Mouse (Mus musculus): ENCODE measurements around the gene Mitf. TPM values are rescaled to one million over a fixed set of nuclear protein-coding genes. Genes with fewer than 3 reads are reported as not detected.
A peak's percentile ranks its signal among the peaks of the same experiment; 100 is the strongest.

Mitf gene
- total RNA-seq (2017): 6.9 and 10.0 TPM in 2 replicates

DNA sequence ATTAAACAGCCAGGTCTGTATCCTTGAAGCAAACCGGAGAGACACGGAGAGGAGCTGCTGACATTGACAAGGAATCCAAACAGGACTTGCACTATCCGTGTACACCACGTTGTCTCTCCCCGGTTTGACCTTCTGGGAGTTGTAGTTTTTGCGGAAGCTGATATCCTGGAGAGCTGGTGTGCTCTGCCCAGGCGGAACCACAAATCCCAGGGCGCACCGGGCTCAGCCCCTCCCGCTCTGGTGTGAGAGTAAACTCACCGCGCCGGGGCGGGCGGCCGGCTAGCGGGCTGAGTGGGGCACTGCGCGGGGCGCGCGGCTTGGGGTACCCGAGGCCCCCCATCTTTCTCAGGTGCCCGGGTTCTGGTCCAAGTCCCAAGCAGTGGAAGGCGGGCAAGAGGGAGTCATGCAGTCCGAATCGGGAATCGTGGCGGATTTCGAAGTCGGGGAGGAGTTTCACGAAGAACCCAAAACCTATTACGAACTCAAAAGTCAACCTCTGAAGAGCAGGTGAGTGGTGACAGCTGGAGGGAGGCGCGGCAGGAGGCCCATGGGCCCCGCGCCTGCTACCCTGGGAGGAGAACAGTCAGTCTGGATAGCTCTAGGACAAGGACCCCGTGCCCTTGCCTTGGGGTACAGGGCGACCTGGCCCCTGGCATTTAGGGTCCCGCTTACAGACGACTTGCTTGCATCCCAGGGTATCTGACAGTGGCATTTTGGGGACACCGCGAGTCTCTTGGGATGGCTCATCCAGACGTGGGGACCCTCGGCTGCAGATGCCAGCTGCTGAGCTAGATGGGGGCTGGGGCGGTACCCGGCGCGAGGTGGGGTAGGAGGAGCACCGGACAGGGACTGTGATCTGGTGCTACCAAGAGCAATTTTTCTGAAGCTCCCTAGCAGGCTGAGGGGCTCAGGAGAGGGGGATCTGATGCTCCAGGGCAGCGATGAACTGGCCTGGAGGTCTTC lies at the start of gene Mitf:
TSS of gene Mitf (plus strand) at position 272 of the 963 bp plus-strand sequence.
- ATAC-seq (ENCODE audit: extremely low read depth, insufficient number of reproducible peaks, low FRiP score, poor library complexity, severe bottlenecking): peak; percentile 99

DNA sequence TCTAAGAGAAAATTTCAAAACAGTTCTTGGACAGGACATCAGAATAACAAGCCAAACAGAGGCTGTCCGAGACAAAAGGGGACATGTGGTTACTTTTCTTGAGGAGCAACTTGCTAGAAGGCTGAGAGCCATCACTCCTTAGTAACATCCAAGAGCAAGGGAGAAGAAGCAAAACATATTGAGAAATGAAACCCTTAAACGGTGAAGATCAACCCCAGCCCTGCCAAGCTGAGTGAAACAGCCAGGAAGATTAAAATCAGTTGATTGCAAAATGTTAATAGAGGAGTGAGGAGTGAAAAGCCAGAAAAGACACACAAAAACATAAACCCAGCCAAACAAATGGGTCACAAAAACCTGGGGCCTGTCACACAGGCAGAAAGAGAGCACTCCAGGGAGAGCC lies 49.5 kb upstream of the Mitf start:
- ATAC-seq (ENCODE audit: extremely low read depth, insufficient number of reproducible peaks, low FRiP score, poor library complexity, severe bottlenecking): no peak

DNA sequence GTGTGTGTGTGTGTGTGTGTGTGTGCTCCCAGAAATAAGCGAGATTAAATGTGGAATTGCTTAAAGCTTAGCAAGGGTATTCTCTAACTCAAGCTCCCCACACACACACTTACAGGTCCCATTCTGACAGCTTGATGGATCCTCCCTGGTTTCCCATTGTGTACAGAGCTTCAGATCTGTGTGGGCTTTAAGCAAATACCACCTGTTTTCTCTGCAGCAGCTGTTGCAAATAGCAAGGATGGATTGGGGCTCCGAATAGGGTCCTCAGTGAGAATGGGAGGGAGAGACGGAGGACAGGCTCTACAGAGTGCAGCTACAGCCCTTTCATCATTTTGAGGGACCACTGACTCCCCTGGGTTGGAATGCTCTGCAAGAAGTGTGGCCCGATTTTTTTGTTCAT lies 48.0 kb upstream of the Mitf start:
- no peak for ATAC-seq (ENCODE audit: extremely low read depth, insufficient number of reproducible peaks, low FRiP score, poor library complexity, severe bottlenecking)

DNA sequence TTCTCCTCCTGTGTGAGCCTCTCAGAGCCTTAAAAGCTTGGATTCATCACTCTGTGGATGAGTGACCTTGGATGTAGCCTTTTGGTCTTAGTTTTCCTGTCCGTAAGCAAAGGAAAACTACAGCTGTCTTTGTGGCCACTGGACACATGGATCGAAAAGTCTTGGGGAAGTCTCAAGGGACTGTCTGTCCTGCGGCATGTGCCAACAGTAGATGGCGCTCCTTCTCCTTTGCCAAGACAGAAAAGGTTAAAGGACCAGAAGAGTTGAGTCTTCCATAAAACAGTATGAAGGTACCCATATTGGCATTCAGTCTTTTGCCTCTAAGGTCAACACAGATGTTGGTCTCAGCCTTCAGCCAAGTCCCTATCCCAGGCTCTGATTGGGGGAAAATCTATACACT lies 47.6 kb upstream of the Mitf start:
- ATAC-seq (ENCODE audit: extremely low read depth, insufficient number of reproducible peaks, low FRiP score, poor library complexity, severe bottlenecking): 0 out of 2 replicates have a peak, but pooled peaks have one; percentile 23

DNA sequence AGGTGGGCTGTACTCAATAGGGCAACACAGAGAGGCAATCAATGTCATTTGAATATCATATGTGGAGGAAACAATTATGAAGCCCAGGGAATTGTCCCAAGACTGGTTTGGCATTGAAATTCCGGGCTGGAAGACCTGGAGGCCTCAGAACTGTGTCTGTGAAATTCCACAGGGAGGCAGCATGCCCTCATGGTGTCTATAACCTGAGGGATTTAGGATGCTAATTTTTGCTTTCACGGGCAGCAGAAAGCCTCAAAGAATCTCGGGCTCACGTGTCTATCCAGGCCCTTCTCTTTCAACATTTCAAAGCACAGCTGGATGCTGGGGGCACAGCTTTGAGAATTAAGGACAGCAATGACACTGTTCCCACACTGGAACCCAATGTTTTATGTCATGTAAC lies 45.5 kb upstream of the Mitf start:
- ATAC-seq (ENCODE audit: extremely low read depth, insufficient number of reproducible peaks, low FRiP score, poor library complexity, severe bottlenecking): no peak

DNA sequence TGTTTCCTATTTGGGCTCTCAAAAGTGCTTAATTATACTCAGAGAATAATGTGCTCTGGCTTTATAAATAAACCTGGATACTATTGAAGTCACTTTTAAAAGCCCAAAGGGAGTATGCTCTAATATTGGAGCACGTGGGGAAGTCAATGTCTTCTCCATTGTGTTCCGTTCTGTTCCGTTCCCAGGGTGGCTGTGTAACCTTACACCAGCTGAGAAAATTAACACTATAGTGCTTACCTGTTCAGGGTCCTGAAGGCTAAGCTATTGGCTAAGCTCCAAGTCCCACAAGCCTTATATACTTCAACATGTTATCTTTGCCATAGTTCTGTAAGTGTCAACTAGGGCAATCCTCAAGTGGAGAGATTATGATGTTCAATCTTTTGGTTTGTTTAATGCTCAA lies 42.9 kb upstream of the Mitf start:
- no peak for ATAC-seq (ENCODE audit: extremely low read depth, insufficient number of reproducible peaks, low FRiP score, poor library complexity, severe bottlenecking)

DNA sequence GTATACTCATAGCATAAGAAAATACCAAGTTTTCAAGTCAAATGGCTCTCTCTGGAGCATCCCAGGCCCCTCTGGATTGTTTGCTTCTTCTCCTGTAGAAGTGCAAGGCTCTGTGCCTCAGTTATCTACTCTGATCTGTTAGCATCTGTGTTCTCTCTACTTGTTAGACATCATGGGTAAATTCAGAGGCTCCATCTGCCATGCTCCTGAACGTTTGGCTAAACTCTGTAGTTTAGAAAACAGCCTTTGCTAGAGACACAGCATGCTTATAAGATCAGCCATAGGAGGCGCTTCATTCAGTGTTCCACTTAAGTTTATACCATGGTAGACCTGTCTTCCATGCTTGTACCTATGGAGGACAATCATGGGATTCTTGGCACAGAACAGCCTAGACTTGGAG lies 39.0 kb upstream of the Mitf start:
- no peak for ATAC-seq (ENCODE audit: extremely low read depth, insufficient number of reproducible peaks, low FRiP score, poor library complexity, severe bottlenecking)

DNA sequence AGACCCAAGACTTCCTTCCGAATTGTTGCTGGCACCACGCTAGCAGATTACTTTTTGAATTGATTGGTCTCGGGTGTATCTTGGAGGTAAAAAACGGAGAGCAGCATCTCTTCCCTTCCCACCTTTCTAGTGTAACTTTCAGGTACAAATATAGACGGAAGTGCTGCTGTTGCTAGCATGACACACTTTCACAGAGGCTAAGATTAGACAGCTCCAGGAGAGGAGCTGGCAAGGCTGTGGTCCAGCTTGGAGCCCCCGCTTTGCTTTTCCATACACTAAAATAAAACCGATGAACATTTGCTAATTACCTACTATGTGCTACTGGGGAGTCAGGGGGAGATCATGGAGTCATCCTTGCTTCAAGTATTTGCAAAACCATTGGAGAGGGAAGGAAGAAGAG lies 37.3 kb upstream of the Mitf start:
- no peak for ATAC-seq (ENCODE audit: extremely low read depth, insufficient number of reproducible peaks, low FRiP score, poor library complexity, severe bottlenecking)

DNA sequence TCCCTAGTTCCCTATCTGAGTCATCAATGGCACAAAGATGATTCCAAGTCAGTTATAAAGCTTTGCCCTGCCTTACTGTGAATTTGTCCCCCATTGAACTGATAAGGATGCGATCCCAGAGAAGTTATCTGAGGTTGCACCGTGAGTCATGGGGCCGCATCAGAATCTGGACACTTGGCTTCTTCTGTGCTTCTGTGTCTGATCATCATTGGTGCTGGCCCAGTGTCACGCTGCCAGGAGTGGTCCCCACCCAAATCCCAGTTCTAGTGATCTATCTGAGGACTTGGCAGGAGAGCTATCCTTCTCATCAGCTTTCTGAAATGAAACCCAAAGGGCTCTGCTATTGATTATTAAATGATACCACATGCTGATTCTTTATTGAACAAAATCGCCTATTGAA lies 25.5 kb upstream of the Mitf start:
- no peak for ATAC-seq (ENCODE audit: extremely low read depth, insufficient number of reproducible peaks, low FRiP score, poor library complexity, severe bottlenecking)

DNA sequence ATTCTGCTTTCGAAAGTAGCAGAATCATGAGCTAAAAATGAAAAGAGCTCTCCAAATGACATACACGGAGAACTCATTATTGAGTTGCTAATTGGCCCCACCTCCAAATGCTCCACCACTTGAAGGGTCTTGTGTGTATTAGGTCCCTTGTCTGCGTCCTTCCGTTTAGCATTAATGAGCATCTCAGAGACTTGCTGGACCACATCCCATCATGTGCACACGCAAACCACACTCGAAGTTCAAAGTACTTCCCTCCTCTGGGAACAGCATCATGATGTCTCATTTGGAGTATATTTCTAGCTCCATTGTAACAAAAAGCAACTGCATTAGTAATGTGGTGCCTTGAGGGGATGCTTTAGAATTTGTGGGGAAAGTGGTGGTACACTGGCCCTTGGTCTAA lies 24.6 kb upstream of the Mitf start:
- no peak for ATAC-seq (ENCODE audit: extremely low read depth, insufficient number of reproducible peaks, low FRiP score, poor library complexity, severe bottlenecking)

DNA sequence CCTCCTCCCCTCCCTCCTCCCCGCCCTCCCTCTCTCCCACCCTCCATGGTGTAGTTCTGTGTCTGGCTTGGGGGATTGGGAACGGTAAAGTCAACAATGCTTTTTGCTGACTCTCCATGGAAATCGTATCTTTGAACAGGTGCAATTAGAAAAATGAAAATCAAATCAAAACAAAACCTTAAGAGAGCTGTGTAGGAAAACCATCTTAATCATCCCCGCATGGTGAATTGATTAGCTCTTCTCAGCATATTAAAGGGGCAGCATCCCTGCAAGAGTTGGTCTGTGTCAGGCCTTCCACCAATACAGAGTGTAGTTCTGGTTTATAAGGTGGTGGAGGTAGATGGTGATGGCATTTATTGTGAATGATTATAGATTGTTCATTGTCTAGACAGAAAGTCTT lies 20.0 kb upstream of the Mitf start:
- ATAC-seq (ENCODE audit: extremely low read depth, insufficient number of reproducible peaks, low FRiP score, poor library complexity, severe bottlenecking): no peak

DNA sequence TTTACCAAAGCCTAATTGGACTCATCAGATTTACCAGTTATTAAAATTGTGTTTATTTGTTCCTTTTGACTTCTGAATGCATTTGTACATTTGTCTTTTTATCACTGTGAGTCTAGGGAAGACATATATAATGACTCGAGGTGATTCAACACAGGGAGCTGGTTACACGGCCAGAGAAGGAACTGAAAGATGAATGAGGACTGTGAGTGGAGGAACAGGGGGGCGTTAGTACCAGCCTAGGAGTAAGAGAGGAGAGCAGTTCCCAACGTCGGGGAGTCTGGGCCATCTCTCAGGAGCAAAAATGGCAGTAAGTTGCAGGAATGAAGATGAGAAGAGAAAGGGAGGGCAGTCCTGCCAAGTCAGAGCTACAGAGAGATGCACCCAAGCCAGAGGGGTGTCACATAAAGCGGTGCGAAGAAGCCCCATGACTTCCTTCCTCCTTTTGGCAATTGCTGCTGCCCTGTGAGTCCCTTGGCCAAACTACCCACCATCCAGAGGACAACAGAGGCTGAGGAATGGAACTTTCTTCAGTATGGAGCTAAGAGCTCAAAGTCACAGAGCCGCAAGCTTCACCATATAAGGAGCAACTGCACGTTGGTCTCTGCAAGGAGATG lies 18.4 kb upstream of the Mitf start:
- ATAC-seq (ENCODE audit: extremely low read depth, insufficient number of reproducible peaks, low FRiP score, poor library complexity, severe bottlenecking): no peak

DNA sequence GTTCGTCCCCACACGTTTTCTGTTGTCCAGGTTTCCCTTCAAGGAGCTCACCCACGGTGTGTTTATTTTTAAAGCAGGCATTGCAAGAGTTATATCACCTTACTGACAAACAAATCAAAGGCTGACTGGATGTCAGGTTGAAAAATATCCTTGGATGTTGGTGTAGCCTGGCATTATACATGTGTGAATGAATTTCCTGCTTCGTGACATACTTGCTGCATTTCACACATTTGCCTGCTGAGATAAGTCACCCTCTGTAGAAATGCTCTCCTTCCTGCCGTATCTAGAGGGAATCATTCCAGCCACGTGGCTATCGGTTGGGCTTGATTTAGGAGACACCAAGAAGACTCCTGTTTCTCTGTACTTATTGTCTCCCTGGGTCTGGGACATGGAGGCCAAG lies 17.2 kb upstream of the Mitf start:
- ATAC-seq (ENCODE audit: extremely low read depth, insufficient number of reproducible peaks, low FRiP score, poor library complexity, severe bottlenecking): no peak

DNA sequence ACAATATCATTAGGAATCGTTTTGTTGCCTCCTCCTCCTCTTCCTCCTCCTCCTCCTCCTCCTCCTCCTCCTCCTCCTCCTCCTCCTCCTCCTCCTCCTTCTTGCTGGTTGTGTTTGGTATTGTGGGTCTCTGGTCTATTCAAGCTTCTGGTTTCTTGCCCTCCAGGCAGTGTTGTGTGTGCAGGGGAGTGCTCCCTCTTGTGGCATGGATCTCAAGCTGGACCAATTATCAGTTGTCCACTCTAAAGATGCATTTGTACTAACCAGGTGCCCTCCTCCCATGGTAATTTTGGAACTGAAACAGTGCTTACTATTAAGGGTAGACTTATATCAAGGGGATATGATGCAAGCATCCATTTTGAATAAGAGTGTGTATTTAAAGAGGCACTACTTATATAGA lies 14.7 kb upstream of the Mitf start:
- no peak for ATAC-seq (ENCODE audit: extremely low read depth, insufficient number of reproducible peaks, low FRiP score, poor library complexity, severe bottlenecking)

DNA sequence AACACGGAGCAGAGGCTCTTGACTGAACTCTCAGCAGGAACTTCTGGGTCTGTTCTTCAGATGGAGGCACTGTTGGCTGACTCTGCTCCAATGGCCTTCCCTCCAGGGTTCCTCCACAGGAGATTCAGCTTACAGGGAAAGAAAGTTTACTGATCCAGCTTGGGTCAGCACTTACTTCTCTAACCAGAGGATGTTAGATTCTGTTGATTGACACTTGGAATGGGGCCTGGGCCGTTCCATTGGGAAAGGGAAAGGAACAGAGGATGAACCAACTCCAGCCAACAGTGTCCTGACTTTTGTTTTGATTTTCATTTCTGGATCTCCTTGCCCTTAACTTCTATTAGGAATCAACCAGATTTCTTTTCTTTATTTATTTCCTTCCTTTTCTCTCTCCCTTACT lies 11.7 kb upstream of the Mitf start:
- ATAC-seq (ENCODE audit: extremely low read depth, insufficient number of reproducible peaks, low FRiP score, poor library complexity, severe bottlenecking): no peak

DNA sequence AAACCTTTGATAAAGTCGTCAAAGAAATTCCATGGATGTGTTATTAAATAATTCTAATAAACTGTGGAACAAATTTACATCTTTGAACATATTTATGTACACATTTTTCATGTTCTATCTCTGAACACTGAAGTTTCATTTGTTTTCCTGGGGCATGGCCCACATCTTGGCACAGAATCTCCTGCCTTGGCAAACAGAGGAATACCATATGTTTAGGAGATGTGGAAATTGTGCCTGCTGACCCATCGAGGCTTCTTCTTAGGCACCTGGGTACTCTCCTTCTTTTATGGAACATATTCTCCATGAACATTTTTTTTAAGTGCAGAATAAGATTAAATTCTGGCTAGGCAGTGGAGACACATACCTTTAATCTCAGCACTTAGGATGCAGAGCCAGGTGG lies 6.2 kb upstream of the Mitf start:
- ATAC-seq (ENCODE audit: extremely low read depth, insufficient number of reproducible peaks, low FRiP score, poor library complexity, severe bottlenecking): no peak

DNA sequence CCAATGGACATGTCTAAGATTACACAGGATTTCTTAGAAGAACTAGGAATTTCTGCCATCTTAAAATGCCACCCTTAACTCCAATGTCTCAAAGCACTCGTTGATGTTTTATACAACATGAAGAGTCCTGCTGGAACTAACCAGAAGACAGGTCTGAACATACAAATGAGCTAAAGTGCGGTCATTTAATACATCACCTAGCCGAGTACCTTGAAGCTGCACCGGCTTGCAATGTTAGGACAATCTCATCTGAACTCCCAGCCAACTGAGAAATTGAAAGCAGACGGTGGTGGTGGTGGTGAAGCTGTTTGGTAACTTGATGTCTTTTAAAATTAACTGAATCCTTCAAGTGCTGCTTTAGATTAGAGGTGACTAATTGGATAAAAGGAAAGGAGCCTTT lies 801 bp upstream of the Mitf start:
- ATAC-seq (ENCODE audit: extremely low read depth, insufficient number of reproducible peaks, low FRiP score, poor library complexity, severe bottlenecking): no peak

DNA sequence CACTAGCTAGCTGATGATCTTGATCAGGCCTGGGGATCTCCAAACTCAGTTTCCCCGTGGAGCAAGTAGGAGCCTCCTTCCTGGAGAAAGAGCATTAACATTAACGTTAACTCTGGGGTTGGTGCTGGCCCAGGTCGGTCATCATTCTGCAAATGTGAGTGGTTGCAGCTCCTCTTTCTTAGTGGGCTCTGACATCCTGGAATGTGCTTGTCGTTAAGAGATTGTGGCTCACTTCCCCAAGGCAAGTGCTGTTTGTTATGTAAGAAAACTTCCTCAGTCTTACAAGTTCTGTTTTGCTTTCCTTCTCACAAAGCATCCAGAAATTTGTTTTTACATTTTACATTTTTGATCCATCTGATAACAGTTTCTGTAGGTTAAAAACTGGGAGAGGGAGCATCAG lies 7.3 kb downstream of the Mitf start:
- ATAC-seq (ENCODE audit: extremely low read depth, insufficient number of reproducible peaks, low FRiP score, poor library complexity, severe bottlenecking): no peak

DNA sequence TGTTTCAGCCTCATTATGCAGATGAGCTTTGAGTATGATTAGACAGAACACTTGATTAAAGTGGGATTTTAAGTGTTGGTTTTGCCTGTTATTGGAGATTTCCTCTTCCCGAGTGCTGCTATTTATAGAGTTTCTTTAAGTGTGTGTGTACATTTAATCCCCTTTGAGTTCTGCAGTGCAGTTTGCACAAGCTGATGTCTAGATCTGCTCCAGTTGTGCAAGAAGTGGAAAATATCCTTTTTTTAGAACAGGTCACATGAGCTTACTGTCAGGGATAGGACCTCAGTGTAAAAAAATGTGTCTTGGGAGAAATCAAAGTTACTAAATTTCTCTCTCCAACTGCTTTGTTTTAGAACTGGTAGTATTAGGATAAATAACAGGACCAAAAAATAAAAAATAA lies 8.9 kb downstream of the Mitf start:
- no peak for ATAC-seq (ENCODE audit: extremely low read depth, insufficient number of reproducible peaks, low FRiP score, poor library complexity, severe bottlenecking)

DNA sequence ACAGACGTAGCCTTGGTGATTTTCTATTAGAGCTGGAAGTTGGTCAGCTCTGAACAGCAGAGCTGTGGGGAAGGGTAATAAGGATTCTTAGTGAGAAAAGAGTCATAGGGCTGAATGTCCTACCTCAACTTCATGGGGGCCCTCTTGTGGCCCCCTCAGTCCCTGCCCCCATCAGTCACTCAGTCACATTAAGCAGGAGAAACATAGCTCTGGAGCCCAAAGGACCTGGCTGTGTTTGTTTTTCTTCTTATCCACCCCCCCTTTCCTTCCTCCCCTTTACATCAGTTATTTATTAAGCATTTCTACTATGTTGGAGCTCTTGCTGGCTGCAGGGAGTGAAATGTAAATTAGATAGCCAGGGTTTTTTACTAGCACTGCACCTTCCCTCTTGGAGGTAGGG lies 10.0 kb downstream of the Mitf start:
- no peak for ATAC-seq (ENCODE audit: extremely low read depth, insufficient number of reproducible peaks, low FRiP score, poor library complexity, severe bottlenecking)

DNA sequence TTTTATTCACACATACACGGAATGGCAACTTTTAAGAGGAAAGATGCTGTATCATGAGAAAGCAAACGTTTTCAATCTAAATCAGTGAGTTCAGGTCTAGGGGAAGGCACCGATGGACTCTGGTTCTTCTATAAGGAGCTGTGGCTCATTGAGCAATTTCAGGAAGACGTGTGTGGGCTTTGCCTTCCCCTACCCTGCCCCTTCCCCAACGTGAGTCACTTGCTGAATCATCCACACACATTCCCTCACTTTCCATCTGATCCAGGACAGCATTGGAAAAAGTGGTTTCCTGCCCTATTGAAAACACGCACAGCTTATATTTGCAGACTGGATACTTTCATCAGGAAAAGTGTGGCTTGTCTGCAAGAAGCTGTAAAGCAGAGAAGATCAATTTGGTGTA lies 11.3 kb downstream of the Mitf start:
- ATAC-seq (ENCODE audit: extremely low read depth, insufficient number of reproducible peaks, low FRiP score, poor library complexity, severe bottlenecking): no peak
